Mouse (Mus musculus): ENCODE data around the gene Zbtb17. TPM values are rescaled to one million over a fixed set of nuclear protein-coding genes. Genes with fewer than 3 reads are reported as not detected.

Gene Zbtb17
- total RNA-seq (2023) = 40.0 TPM

DNA sequence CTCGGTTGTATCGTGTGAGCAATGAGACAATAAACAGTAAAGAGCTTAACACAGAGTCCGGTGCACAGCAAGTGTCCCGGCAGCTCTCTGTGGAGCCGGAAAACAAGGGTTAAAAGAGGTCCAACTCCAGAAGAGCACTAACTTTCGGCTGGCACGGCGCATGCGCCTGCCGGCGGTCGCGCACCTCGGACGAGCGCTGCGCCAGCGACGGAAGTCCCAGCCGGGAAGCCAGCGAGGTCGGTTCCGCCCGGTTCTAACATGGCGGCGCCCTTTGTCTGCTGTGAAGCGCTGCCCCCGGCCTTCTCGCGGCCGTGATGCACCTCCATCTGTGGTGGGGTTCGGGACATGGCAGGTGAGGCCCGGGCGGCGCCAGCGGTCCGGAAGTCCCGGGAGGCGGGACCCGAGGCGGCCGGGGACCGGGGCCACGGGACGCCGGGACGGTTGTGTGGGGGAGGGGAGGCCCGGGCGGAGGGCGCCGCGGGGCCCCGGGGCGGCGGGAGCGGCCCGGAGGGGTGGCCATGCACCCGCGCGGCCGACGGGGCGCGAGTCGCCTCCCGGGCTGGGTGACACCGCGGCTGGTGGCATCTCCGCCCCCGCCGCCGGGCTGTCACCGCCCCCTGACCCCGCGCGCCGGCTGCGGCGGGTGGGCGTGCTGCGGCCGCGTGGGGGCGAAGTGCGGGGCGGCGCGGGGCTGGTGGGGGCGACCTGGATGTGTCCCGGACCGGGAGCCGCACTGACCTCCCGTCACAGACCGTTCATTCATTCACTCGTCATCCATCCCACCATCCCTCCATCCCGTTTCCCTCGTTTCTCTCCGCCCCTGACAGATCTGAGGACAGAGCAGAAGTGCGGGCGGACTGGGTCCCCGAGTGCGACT is at the start of gene Zbtb17:
Gene Zbtb17, plus strand, starts transcription at position 204 of the 877 bp plus-strand sequence.

DNA sequence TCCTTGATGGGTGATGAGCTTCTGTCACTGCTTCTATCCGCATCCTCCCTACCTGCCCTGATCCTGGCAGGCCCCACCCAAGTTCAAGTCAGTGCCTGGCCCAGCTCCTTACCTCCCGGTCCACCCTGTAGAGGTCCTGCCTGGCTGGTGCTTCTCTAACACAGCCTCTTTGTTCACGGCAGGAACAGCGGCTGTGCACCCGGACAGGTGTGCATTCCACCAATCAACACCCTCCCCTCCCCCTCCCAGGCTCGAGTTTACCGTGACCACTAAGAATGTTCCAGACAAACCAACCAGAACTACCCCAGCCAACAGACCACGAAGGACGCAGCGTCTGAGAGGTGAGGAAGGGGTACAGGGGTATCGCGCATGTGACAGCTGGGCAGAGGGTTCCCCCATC is 45.9 kb upstream of the Zbtb17 start, which contains the start of gene Clcnka:
Gene Clcnka, minus strand, starts transcription at position 180 of the 400 bp plus-strand sequence.

DNA sequence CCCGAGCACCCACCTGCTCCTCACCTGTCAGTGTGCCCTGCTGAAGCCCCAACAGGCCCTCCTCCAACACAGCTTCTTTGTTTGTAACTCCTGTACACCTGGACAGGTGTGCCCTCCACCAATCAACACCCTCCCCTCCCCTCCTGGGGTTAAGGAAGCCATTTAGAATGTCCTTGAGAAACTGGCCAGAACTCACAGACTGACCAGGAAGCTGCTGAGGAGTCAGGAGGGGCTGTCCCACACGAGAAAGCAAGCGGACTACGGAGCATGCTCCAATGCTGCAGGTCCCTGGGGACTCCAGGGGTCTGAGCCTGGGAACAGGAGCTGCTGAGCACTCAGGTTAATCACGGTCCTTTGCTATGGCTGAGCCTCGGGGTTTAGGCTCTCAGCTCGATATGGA is 28.5 kb upstream of the Zbtb17 start, which contains the start of gene Clcnkb:
Gene Clcnkb, minus strand, starts transcription at position 91 of the 400 bp plus-strand sequence.

DNA sequence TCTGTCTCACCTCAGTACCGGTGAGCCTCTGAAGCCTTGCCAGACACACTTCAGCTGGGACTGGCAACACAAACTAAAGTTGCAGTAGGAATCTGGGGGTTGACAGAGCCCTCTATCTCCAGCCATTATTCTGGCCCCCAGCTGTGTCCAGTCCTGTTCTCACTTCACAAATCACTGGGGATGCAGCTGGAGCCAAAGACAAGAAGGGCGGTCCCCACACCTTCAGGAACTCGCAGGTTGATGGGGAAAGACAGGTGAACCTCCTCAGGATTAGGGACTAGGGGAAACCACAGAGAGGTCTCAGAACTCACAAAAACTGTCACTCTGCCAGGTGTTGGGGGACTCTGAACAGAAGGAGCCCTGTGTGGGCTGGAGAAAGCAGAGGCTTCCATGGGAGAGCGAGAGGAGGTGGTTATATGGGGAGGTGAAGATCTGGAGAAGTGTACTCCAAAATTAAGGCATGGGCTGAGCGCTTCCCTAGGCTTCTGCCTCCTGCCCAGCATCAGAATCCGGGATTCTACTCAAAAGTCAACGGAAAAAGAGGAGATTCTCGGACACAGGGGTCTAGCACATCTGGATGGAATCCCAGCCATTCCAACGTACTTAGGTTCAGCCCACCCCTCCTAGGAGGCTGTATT is 24.1 kb upstream of the Zbtb17 start, which contains the start of gene Hspb7:
Gene Hspb7, plus strand, starts transcription at position 588 of the 638 bp plus-strand sequence.

GRCm38 (mm10) chr4:141435974-141436373 is 8.5 kb upstream of the Zbtb17 start, which contains the start of gene Srarp:
Srarp (minus strand) TSS chr4:141436105.

Other genes starting within 250 kb of the Zbtb17 start
- gene Rsg1, start 230.7 kb upstream of the Zbtb17 start, total RNA-seq (2023) = 2.3 TPM
- gene Arhgef19, start 205.2 kb upstream of the Zbtb17 start, total RNA-seq (2023) = not detected
- gene Epha2, start 143.4 kb upstream of the Zbtb17 start, total RNA-seq (2023) = 1.2 TPM
- not detected for gene Fam131c, start 76.4 kb upstream of the Zbtb17 start, total RNA-seq (2023)
- not detected for gene Clcnka, start 45.9 kb upstream of the Zbtb17 start, total RNA-seq (2023)
- gene Clcnkb, start 28.6 kb upstream of the Zbtb17 start, total RNA-seq (2023) = not detected
- not detected for gene Hspb7, start 23.9 kb upstream of the Zbtb17 start, total RNA-seq (2023)
- not detected for gene Srarp, start 8.5 kb upstream of the Zbtb17 start, total RNA-seq (2023)
- gene Spen, start 93.9 kb downstream of the Zbtb17 start, total RNA-seq (2023) = 55.5 TPM
- not detected for gene Fblim1, start 161.4 kb downstream of the Zbtb17 start, total RNA-seq (2023)
- 0.34 TPM for gene Tmem82, start 174.0 kb downstream of the Zbtb17 start, total RNA-seq (2023)
- gene Slc25a34, start 179.2 kb downstream of the Zbtb17 start, total RNA-seq (2023) = not detected
- gene Plekhm2, start 220.2 kb downstream of the Zbtb17 start, total RNA-seq (2023) = 35.0 TPM
- gene Rsc1a1, start 240.9 kb downstream of the Zbtb17 start, total RNA-seq (2023) = 6.6 TPM

Measured in CD8-positive naive resting alpha-beta T cell, adult 57 days (primary cell).